Mouse (Mus musculus) forebrain, embryonic 15.5 days (tissue): ENCODE measurements around the gene Sgk1. TPM values are rescaled to one million over a fixed set of nuclear protein-coding genes. Genes with fewer than 3 reads are reported as not detected.
"Not testable (repeated sequence)": the region's sequence is repeated elsewhere in the genome, so short reads cannot be mapped to it uniquely, and the experiment has no call there.

Source experiments
- ATAC-seq: fragments of 200-750 bp; cut with Nextera tagmentation; replicated peaks from 2 replicates; pipeline ENCODE4 v1.8.0; 2017; ENCODE audit warnings: mild to moderate bottlenecking, moderate TSS enrichment, moderate library complexity
- H3K27ac ChIP-seq: fragments of 300-500 bp; sonication (generic); replicated peaks from 2 replicates; pipeline ENCODE4 v1.5.1; 2015; ENCODE audit warnings: mild to moderate bottlenecking, inconsistent platforms
- H3K27me3 ChIP-seq: fragments of 300-500 bp; sonication (generic); 2 replicates; pipeline ENCODE4 v1.6.1; 2015; ENCODE audit warnings: inconsistent platforms
- H3K36me3 ChIP-seq: fragments of 300-500 bp; sonication (generic); 2 replicates; pipeline ENCODE4 v1.6.1; 2015; ENCODE audit warnings: mild to moderate bottlenecking, inconsistent platforms
- H3K4me1 ChIP-seq: fragments of 300-500 bp; sonication (generic); 2 replicates; pipeline ENCODE4 v1.6.1; 2015; ENCODE audit warnings: inconsistent platforms
- H3K4me2 ChIP-seq: fragments of 300-500 bp; sonication (generic); replicated peaks from 2 replicates; pipeline ENCODE4 v1.6.1; 2015; ENCODE audit warnings: mild to moderate bottlenecking, inconsistent platforms
- H3K4me3 ChIP-seq: fragments of 300-500 bp; sonication (generic); 2 replicates; pipeline ENCODE4 v1.5.1; 2015; ENCODE audit warnings: mild to moderate bottlenecking, inconsistent platforms
- H3K9ac ChIP-seq: fragments of 300-500 bp; sonication (generic); replicated peaks from 2 replicates; pipeline ENCODE4 v1.6.1; 2015; ENCODE audit warnings: mild to moderate bottlenecking, inconsistent platforms
- H3K9me3 ChIP-seq: fragments of 300-500 bp; sonication (generic); 2 replicates; pipeline ENCODE4 v1.6.1; 2016; ENCODE audit warnings: inconsistent platforms
- WGBS: fragments of 180-500 bp; shearing (Covaris S2); methylation state at CpG from one replicate; pipeline ENCODE4 v1.1.7; 2015; ENCODE audit warnings: mixed read lengths; 5-methylcytosine and 5-hydroxymethylcytosine counted together
- polyA plus RNA-seq: library from polyadenylated mRNA; unstranded; fragments of >200 nt; fragmentation: Nextera tagmentation; extraction: Ambion mirVana; gene quantifications from 2 replicates; pipeline ENCODE4 v1.2.1, GENCODE M21; 2015

Sgk1 gene
- polyA plus RNA-seq, 1 experiment from 2014 or later = 28.7 TPM

- Histone ChIP-seq H3K27ac (peak overlapping the region; percentile 17; the same call in 1 of the 2 replicates), H3K36me3 (no peaks in the 10 kb centered on the region), H3K4me3 (peak overlapping the region; percentile 65), H3K9ac (peak overlapping the region; percentile 38), H3K4me2 (peak overlapping the region; percentile 79), H3K27me3 (no peaks in the 10 kb centered on the region), H3K9me3 (no peaks in the 10 kb centered on the region), H3K4me1 (peaks cover 27% of the 10 kb centered on the region)
- peak; percentile 17; the same call in 1 of the 2 replicates for ATAC-seq
- 3% methylated on average over 12 of the region's 12 CpGs for WGBS
Measured at GRCm38 (mm10) chr10:21883587-21883986, 1.6 kb downstream of the Sgk1 start.

- 64% methylated on average over 3 of the region's 3 CpGs for WGBS
- Histone ChIP-seq H3K4me3 (peak overlapping the region; percentile 65), H3K9me3 (no peaks in the 10 kb centered on the region), H3K4me1 (peaks cover 27% of the 10 kb centered on the region), H3K9ac (no peak overlapping the region), H3K36me3 (no peaks in the 10 kb centered on the region), H3K27me3 (no peaks in the 10 kb centered on the region), H3K27ac (no peak overlapping the region), H3K4me2 (peak overlapping the region; percentile 79)
- no peak for ATAC-seq
Measured at GRCm38 (mm10) chr10:21884534-21884933, 2.5 kb downstream of the Sgk1 start.

- Histone ChIP-seq H3K36me3 (no peaks in the 10 kb centered on the region), H3K27ac (no peak overlapping the region), H3K4me2 (no peak overlapping the region), H3K4me1 (peaks cover 14% of the 10 kb centered on the region; the same call in 1 of the 2 replicates), H3K9ac (no peak overlapping the region), H3K27me3 (no peaks in the 10 kb centered on the region), H3K9me3 (no peaks in the 10 kb centered on the region), H3K4me3 (no peak overlapping the region)
- no peak for ATAC-seq
- 59% methylated on average over 3 of the region's 3 CpGs for WGBS
Measured at GRCm38 (mm10) chr10:21889141-21889765, 7.3 kb downstream of the Sgk1 start.

- H3K36me3 ChIP-seq = no peaks in the 10 kb centered on the region
- no peak overlapping the region for H3K9ac ChIP-seq
- no peak for ATAC-seq
- no peak overlapping the region for H3K4me3 ChIP-seq
- no peak overlapping the region for H3K27ac ChIP-seq
- H3K27me3 ChIP-seq = no peaks in the 10 kb centered on the region
- WGBS = 89% methylated on average over 4 of the region's 4 CpGs
- no peaks in the 10 kb centered on the region for H3K9me3 ChIP-seq
- H3K4me2 ChIP-seq = no peak overlapping the region
- peaks cover 6% of the 10 kb centered on the region; the same call in 1 of the 2 replicates for H3K4me1 ChIP-seq
Measured at GRCm38 (mm10) chr10:21890293-21890692, 8.3 kb downstream of the Sgk1 start.

- Histone ChIP-seq H3K4me1 (no peaks in the 10 kb centered on the region), H3K36me3 (no peaks in the 10 kb centered on the region), H3K27ac (no peak overlapping the region), H3K4me2 (no peak overlapping the region), H3K9me3 (no peaks in the 10 kb centered on the region), H3K4me3 (no peak overlapping the region), H3K9ac (no peak overlapping the region), H3K27me3 (no peaks in the 10 kb centered on the region)
- WGBS = 66% methylated on average over 7 of the region's 7 CpGs
- ATAC-seq = no peak
Measured at GRCm38 (mm10) chr10:21891442-21891841, 9.5 kb downstream of the Sgk1 start.

- no peak for ATAC-seq
- H3K9me3 ChIP-seq = no peaks in the 10 kb centered on the region
- H3K9ac ChIP-seq = no peak overlapping the region
- no peaks in the 10 kb centered on the region for H3K27me3 ChIP-seq
- H3K27ac ChIP-seq = no peak overlapping the region
- 86% methylated on average over 4 of the region's 4 CpGs for WGBS
- no peak overlapping the region for H3K4me2 ChIP-seq
- H3K4me3 ChIP-seq = no peak overlapping the region
- no peaks in the 10 kb centered on the region for H3K36me3 ChIP-seq
- H3K4me1 ChIP-seq = no peaks in the 10 kb centered on the region
Measured at GRCm38 (mm10) chr10:21892104-21892503, 10.1 kb downstream of the Sgk1 start.

- Histone ChIP-seq H3K27ac (no peak overlapping the region), H3K4me1 (no peaks in the 10 kb centered on the region), H3K4me2 (no peak overlapping the region), H3K27me3 (no peaks in the 10 kb centered on the region), H3K9me3 (no peaks in the 10 kb centered on the region), H3K4me3 (no peak overlapping the region), H3K36me3 (no peaks in the 10 kb centered on the region), H3K9ac (no peak overlapping the region)
- ATAC-seq = no peak
- 95% methylated on average over 4 of the region's 4 CpGs for WGBS
Measured at GRCm38 (mm10) chr10:21898417-21898816, 16.4 kb downstream of the Sgk1 start.

- not testable (repeated sequence) for H3K9me3 ChIP-seq, H3K27me3 ChIP-seq, H3K36me3 ChIP-seq, ATAC-seq, H3K4me2 ChIP-seq, H3K27ac ChIP-seq, H3K9ac ChIP-seq, H3K4me3 ChIP-seq, H3K4me1 ChIP-seq
- WGBS = 96% methylated on average over 17 of the region's 17 CpGs
Measured at GRCm38 (mm10) chr10:21898851-21899250, 16.9 kb downstream of the Sgk1 start.

GRCm38 (mm10) chr10:21899397-21899796, 17.4 kb downstream of the Sgk1 start:
- Histone ChIP-seq H3K9me3 (no peaks in the 10 kb centered on the region), H3K27me3 (no peaks in the 10 kb centered on the region), H3K36me3 (no peaks in the 10 kb centered on the region), H3K27ac (no peak overlapping the region), H3K4me1 (no peaks in the 10 kb centered on the region), H3K4me2 (no peak overlapping the region), H3K9ac (no peak overlapping the region), H3K4me3 (no peak overlapping the region)
- WGBS = 91% methylated on average over 3 of the region's 3 CpGs
- no peak for ATAC-seq

GRCm38 (mm10) chr10:21902152-21903140, 20.5 kb downstream of the Sgk1 start:
- 95% methylated on average over 10 of the region's 10 CpGs for WGBS
- Histone ChIP-seq H3K4me3 (no peak overlapping the region), H3K9ac (no peak overlapping the region), H3K27me3 (no peaks in the 10 kb centered on the region), H3K4me1 (no peaks in the 10 kb centered on the region), H3K27ac (no peak overlapping the region), H3K36me3 (no peaks in the 10 kb centered on the region), H3K4me2 (no peak overlapping the region), H3K9me3 (no peaks in the 10 kb centered on the region)
- no peak for ATAC-seq

- Histone ChIP-seq H3K36me3 (no peaks in the 10 kb centered on the region), H3K9me3 (no peaks in the 10 kb centered on the region), H3K27me3 (no peaks in the 10 kb centered on the region), H3K4me2 (no peak overlapping the region), H3K27ac (no peak overlapping the region), H3K4me3 (no peak overlapping the region), H3K4me1 (no peaks in the 10 kb centered on the region), H3K9ac (no peak overlapping the region)
- ATAC-seq = no peak
- 78% methylated on average over 2 of the region's 2 CpGs for WGBS
Measured at GRCm38 (mm10) chr10:21904151-21904550, 22.2 kb downstream of the Sgk1 start.

- 90% methylated on average over 1 of the region's 1 CpGs for WGBS
Measured at GRCm38 (mm10) chr10:21905616-21906015, 23.6 kb downstream of the Sgk1 start.

More at GRCm38 (mm10) chr10:21905616-21906015, 23.6 kb downstream of the Sgk1 start:
- ATAC-seq = no peak
- no peak overlapping the region for H3K9ac ChIP-seq
- no peaks in the 10 kb centered on the region for H3K36me3 ChIP-seq
- H3K4me1 ChIP-seq = no peaks in the 10 kb centered on the region
- no peak overlapping the region for H3K4me3 ChIP-seq
- no peak overlapping the region for H3K27ac ChIP-seq
- H3K4me2 ChIP-seq = no peak overlapping the region
- no peaks in the 10 kb centered on the region for H3K27me3 ChIP-seq
- no peaks in the 10 kb centered on the region for H3K9me3 ChIP-seq
